Mouse (Mus musculus) 416B (cell line): ENCODE results near the gene Ndrg3.
A peak's percentile ranks its signal among the peaks of the same experiment; 100 is the strongest.
"Not testable (repeated sequence)": the region's sequence is repeated elsewhere in the genome, so short reads cannot be mapped to it uniquely, and the experiment has no call there.

ENCODE experiments used
- DNase-seq: peaks from one replicate; pipeline ENCODE4 v3.0.0; 2011; ENCODE audit warnings: low read depth

The Ndrg3 gene

DNA sequence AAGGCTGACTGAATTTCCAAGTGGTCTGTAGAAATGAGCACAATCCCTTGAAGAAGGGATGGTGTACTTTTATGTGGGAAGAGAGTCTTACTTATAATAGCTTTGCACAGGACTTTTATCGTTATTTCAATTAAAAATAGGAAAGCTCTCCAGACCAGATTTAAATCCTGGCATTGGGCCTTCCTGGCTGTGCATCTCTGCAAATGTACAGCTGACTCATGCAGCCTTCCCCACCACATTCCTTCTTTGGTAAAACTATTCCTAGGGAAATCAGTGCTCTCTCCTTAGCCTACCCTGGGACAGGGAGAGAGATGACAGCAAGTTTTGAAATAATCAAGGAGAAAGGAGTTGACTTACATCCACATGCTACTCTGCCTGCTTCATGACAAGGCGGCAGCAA lies 54.1 kb downstream of the Ndrg3 start:
- no peak for DNase-seq

DNA sequence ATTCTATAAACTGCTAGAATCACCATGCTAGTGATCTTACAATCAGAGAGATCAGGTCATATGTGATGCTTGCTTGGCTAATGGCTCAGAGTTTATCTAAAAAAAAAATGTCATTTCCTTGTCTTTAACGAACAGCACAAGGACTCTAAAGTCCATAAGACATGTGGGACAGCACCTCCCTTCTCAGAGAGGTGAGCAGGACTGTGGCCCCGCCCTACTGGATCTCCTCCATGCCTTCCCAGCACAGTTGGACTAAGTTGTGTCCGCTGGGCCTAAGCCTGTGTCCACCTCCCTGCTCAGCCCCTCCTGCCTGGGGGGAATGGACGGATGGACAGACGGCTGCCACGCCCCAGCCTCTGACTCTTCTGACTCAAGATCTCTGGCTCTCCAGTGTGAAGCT lies 56.9 kb downstream of the Ndrg3 start:
- no peak for DNase-seq

DNA sequence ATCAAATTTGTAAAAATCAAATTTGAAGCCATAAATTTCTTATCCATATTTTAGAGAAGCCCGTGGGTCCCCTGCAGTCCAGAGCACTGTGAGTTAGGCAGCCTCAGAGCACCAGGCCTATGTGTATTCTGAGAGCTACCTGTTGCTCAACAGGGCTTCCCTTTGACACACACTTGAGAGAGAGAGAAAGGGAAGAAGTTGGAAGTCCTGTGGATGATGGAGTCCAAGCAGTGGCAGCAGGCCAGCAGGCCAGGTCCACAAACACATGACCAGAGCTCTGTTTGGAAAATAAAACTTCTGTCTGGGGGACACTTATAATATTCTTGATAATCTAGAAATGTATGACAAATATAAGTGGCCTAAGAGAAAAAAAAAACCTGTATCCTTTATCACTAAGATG lies 58.4 kb downstream of the Ndrg3 start:
- DNase-seq: no peak

DNA sequence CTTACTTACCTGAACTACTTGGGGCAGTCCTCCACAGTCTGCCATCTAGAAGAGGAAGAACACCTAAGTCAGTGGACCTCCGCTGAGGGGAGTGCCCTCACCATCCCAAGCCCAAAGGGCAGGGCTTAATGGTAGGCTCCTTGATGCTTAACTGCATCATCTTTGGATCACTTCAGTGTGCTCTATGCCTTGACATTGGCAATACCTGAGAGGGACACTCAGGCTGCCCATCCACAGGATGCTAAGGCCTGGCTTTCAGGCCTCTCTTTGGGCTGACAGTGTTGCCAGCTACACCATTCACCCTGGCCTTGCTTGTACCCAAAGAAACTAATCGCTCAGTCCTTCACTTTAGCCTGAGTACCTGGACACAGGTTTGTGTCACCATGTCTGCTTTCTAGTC lies 60.4 kb downstream of the Ndrg3 start:
- no peak for DNase-seq

DNA sequence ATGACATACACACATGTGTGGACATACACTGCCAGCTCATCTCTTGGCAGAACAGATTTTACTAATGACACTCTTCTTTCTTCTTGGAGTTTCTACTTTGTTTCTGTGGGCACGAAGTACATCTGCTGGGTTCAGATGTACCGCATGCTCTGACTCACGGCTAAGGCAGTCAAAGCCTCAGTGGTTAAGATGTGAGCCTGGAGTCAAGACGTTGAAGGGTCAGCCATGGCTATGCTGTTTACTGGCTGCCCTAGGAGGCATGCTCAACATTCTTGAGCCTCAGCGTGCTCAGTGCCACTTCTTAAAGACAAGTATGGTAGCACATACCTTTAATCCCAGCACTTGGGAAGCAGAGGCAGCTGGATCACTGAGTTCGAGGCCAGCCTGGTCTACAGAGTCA lies 61.3 kb downstream of the Ndrg3 start:
- no peak for DNase-seq

DNA sequence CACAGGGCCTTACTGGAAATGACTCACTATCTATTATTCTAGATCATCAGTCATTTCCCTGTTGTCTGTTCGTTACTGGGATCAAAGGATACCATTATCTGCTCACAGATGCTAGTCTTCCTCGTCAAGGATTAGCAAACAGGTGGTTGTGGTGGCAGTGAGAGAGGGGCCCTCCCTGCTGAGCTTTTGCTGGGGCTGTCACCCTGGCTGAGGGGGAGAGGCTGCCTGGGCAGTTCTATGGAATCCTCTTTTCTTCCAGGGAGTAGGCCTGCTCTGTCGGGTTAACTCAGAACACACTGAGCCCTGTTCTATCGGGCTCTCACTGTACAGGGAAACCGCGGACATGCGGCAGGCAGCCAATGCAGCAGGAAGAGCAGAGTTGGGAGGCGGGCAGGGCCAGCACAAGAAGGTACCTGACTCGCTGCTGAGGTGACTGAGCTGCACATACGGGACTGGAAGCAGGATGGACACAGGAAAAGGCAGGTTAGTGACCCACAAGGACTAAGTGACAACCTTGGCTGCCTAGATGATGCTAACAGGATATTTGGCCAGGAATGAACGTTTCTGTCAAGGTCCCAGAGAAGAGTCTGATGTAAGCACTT lies 62.2 kb downstream of the Ndrg3 start:
- DNase-seq: no peak

DNA sequence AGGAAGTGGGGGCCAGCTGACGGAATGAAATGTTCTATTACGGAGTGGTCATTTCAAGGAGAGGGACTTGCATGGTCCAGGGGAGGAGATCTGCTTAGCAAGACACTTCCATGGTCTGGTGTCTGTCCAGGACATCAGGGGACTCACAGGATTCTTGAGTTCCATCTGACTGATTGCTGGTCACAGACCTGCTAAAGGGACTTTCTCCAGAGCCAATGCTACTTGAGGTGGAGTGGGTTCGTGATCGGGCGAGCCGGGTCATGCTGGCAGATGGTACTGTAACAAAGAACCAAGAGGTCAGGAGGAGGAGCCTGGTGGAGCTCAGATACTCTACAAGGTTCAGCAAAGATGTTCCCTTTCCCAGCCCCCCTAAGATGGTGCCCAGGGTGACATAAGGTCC lies 63.2 kb downstream of the Ndrg3 start:
- no peak for DNase-seq

DNA sequence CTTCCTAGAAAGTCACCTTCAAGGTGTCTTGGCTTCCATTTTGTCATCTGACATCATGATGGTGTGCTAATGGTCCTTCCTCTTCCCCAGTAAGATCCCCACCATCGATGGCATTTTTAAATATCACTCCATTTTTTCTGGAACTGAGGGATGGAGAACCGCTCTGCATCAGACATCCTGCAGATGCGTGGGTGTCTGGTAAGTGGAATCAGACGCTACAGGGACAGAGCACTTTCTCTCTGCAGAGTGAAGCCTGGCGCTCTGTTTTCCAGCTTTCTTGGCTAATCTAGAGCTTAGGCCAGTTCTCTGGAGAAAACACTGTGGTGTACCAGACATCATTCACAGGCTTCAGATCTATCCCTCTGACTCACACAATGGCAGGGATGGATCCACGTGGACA lies 64.2 kb downstream of the Ndrg3 start:
- DNase-seq: no peak

DNA sequence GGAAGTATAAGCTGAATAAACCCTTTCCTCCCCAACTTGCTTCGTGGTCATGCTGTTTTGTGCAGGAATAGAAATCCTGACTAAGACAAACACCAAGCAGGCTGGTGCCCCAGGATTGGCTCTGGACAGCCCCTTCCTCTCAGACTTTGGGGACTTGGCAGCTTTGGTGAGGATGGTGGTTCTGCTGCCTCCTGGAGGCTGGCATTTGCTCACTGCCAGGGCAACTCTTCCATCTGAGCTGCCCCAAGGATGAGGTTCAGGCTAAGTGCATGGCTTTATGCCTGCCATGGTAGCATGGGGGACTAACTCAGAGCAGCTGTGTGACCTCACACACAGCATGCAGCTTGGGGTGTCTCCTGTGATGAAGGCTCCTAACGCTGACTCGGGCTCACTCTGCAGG lies 66.2 kb downstream of the Ndrg3 start:
- not testable (repeated sequence) for DNase-seq

DNA sequence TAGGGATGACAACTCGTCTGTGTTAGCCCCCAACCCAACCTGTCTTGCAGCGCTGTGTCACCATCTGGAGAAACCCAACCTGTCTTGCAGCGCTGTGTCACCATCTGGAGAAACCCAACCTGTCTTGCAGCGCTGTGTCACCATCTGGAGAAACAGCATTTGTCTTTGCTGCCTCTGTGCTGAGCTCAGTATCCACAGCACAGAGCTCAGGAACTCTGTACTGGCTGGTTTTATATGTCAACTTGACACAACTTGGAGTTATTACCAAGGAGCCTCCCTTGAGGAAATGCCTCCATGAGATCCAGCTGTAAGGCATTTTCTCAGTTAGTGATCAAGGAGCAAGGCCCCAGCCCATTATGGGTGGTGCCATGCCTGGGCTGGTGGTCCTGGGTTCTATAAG lies 66.8 kb downstream of the Ndrg3 start:
- DNase-seq: not testable (repeated sequence)

DNA sequence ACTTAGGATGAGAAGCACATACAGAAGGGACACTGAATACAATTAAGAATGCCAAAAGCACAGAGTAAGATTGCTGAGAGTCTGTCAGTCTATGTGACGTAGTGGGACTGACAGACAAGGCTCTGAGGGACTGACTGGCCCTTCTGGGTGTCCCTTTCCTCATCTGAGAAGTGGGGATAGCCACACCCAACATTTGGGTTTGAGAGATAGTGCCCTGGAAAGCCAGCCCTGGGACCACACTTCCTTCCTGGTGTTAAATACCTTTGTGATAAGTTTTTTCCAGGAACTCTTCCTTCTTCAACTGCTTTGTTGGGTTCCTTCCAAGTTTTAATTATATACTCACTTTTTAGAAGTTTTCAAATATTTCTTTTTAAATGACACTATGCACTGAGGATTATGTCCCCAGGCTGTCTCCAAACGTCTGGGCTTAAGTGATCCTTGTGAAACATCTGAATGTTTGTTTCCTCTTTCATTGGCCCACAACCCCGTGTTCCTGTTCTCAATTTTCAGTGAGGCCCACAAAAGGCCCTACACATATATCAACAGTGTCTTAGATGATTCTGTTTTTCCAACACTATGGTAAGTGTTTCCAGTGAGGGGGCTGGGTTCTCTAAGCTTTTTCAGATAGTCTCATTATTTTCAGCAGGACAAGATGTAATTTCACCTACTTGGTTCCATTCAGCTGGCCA lies 67.5 kb downstream of the Ndrg3 start:
- DNase-seq: peak; percentile 73

DNA sequence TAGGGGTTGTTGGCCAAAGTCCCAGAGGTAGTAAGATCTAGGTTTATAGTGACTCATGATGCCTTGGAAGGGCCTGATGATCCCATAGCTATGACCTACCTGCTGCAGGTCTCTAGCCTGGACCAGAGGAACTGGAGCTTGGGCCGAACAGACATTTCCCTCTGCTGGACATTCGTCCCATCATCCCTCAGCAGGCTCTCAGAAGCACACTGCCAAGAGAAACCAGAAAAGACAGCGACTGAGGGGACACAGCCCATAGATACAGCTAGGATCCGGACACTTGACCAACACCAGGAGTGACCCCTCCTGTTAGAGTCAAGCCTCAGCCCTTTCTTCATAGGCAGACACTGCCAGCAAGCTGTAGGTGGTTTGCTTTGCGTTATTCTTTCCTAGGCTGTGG lies 68.8 kb downstream of the Ndrg3 start:
- no peak for DNase-seq

DNA sequence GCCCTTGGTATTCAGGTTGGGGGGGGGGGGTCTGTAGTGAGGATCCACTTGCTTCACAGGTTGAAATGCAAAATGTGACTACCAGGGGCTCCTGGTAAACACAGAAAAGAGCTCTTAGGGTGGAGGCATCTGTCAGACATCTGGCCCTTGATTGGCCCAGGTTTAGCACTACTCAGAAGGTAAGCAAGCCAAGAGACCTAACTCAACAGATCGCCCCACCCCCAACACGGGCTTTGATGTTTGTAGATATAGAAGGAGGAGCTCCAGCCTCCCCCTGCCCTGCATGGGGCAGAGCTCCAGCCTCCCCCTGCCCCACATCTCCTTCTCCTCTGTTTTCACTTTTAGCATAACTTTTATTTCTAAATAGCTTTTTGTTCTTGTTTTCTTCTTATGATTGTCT lies 72.1 kb downstream of the Ndrg3 start:
- no peak for DNase-seq

DNA sequence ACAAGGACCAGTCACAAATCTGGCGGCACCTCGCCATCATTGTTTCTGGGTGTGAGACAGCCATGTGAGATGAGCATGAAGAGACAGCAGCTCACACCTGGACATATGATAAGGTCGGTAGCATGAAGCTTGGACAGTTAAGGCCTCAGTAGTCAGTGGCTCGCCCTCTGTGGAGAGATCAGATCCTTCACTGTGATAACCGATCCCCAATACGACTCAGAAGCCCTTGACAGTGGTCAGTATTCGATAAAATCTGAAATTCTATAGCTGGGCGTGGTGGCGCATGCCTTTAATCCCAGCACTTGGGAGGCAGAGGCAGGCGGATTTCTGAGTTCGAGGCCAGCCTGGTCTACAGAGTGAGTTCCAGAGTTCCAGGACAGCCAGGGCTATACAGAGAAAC lies 72.7 kb downstream of the Ndrg3 start:
- peak; percentile 21 for DNase-seq

DNA sequence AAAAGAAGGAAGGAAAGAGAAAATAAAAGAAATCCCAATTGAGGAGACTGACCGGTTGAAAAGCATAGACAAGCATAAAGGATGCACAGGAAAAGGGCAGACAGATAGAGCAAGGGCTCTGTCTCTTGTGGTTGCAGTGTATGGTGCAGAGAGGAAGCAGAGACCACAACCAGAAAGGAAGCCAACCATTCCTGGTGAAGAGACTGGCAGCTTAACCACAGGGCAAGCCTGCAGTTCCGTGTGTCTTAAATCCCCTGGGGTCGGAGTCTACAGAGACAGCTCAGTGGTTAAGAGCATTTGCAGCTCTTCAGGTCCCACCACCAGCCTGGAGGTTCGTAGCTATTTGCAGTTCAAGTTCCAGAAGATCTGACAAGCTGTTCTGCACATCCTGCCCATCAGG lies 73.3 kb downstream of the Ndrg3 start:
- DNase-seq: peak; percentile 93

DNA sequence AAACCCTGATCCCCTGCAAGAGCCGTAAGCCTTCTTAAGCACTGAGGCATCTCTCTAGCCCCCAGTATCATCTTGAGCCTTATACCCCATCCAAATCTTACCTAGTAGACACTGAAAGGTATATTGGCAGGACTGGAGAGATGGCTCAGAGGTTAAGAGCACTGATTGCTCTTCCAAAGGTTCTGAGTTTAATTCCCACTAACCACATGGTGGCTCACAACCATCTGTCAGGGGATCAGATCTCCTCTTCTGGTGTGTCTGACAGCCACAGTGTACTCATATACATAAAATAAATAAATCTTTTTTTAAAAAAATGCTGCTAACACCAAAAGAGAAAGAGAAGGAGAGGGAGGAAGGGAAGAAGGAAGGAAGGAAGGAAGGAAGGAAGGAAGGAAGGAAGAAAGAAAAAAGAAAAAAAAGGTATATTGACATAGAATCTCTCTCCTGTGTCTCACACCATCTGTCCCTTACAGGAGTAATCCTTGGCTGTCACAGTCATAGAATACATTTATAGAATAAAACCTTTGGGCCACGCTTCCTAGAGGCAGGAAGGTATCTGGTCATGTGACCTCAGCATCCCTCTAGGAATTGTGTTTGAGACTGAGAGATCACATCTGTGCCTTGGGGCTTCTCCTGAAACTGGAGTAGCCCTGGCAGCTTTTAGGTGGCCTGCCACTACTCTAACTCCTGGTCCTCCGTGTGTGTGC lies 75.3 kb downstream of the Ndrg3 start:
- DNase-seq: no peak

DNA sequence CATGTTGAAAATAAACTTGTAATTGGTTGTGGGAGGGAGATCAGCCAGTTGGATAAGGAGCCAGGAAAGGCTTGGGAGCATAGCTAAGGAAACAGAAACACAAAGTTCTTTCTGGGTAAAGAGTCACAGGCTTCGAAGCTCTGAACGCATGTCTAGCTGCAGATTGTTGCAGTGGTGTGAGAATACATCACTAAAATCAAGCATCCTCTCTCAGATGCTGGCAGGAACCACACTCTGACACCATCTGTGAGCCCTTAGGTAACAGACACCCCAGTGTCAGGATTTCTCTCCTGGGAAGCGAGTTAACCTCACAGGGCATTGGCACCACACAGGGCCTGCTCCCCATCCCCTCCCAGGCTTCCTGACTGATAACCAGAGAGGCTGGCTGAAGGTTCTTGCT lies 76.3 kb downstream of the Ndrg3 start:
- DNase-seq: no peak

DNA sequence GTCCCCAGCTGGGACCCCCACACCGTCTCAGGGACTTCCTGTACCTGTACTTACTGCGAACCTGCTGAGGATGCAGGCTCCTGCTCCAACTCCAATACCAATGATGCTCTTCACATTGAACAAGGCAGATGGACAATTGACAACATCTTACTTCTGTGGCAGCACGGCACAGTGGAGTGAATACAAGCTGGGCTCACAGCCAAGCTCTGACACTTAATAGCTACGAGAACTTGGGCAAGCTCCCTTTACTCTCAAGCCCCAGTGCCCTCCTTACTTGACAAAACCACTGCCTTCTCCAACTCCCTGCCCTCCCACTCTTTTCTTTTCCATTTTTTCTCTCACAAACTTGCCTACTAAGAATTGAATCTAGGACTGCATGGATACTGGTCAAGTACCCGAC lies 78.7 kb downstream of the Ndrg3 start:
- DNase-seq: peak; percentile 35

DNA sequence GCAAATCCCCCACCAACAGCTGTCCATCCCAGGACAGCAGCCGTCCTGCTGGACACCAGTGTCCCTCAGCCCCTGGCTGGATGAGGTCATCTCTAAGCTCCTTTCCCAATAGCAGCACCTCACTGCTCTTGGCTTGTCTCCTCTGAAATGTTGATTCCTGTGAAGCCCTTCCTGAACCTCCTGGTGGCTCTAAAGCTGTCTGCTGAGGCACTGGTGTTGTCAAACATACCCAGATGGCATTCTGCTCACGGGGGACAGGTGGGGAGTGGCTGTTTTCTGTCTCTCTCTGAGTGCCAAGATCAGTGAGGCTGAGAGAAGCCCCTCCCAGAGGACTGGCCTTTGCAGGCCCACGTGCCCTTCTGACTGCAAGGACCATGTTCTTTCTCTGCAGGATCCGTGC lies 85.9 kb downstream of the Ndrg3 start:
- not testable (repeated sequence) for DNase-seq

DNA sequence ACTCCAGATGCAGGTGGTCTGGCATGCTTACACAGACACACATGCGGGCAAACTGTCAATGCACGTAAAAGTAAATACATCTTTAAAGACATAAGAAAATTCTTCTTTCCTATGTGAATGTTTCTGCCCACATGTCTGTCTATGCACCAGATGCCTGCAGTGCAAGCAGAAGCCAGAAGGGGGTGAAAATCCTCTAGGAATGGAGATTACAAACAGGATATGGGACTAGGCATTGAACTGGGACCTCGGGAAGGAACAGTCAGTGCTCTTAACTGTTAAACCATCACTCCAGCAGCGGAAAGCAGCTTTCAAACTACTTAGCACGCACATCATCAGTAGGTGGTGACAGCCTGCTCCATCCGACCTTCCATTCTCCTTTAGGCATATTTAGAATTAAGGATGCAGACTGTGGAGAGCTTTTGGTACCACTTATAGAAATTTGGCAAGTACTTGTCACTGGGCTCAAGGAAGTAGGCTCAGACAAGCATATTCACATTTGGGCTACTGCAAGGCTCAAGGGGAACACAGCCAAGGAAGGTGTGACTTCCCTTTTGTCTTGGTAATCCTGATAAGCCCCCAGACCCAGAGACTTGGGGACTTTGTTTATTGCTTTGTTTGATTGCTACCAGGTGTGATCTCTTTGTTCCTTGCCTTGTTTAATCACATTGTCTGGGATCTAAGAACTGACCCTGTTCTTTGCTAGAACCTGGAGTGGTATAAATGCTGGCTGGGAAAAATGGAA lies 86.7 kb downstream of the Ndrg3 start:
- no peak for DNase-seq

DNA sequence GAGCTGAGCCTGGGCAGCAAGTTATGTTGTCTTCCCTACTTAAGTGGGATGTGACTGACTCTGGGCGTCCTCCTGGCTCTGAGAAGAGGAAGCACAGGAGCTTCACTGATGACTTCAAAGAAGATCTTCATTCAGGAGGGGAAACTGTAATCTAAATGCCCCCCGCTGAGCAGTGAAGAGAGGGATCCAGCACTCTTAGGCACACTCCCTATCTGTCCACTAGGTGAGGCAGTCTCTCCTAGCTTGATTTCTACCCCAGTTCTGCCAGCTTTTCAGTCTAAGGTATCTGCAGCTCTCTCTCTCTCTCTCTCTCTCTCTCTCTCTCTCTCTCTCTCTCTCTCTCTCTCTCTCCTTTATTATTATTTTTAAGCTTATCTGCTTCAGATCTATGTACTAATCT lies 88.5 kb downstream of the Ndrg3 start:
- peak; percentile 36 for DNase-seq

DNA sequence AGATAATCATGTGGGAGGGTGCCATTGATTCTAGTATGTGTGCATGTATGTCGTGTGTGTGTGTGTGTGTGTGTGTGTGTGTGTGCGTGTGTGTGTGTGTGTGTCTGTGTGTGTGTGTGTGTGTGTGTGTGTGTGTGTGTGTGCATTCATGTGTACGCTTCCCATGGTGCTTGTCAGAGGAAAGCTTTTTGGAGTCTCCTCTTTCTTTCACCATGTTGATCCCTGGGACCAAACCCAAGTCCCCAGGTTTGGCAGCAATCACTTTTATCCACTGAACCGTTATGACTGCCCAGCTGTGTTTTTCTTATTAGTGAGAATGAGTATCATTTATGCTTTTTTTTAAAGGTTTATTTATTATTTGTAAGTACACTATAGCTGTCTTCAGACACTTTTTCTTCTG lies 89.4 kb downstream of the Ndrg3 start:
- DNase-seq: not testable (repeated sequence)

DNA sequence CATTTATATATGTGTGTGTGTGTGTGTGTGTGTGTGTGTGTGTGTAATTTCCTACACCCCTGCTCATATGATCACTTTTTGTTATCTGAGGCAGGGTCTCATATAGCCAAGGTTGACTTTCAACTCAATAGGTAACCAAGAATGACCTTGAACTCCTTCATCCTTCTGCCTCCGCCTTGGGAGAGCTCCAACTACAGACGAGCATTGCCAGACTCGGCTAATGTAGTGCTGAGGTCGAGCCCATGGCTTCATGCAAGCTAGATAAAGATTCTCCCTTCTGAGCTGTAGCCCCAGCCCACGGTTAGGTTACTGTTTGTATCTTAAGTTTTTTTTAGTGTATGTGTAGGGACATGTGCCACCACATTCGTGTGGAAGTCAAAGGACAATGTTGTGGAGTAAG lies 90.0 kb downstream of the Ndrg3 start:
- DNase-seq: no peak
